Comparison of ENCODE assay signal across 16 mouse cellular contexts in the genomic region with DNA sequence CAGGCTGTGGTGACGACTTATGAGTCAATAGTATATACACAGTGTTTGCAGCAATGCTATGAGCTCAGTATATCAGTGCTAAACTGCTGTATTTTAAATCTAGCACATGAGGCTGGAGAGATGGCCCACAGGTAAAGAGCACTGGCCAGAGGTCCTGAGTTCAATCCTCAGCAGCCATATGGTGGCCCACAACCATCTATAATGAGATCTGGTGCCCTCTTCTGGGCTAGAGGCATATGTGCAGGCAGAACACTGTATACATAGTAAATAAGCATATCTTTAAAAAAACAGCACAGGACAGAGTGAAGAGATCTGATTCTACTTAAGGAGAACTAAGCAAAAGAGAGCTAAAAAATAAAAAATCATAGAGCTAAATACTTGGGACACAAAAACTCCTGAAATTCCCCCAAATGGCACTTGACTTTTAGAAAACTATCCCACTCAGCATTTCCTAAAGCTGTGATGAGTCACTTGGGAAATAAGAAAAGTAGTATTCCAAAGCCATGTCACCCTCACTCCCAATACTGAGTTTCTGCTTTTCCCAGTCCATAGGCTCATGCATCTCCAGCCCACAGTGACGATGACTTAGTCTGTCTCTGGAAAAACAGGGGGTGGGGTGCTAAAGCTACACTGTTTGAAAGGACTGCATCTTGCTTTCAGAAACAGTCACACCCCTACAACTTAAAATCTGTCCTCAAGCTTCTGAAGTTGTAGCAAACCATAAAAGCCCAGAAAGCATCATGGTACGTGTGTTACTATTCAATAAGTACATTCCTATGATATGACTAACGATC.
DNase-seq lines count a peak whose midpoint lies in the region; ATAC-seq and TF ChIP-seq lines count a peak whose summit lies in the region.
"Had no signal": no experiment of that assay in that cellular context is flagged by ENCODE, and none has a peak within 500 bp of the region (broad histone marks: within the 10 kb centered on the region; RNA-seq: fewer than 3 reads in every experiment).

No protein-coding gene starts in this region.

- no peaks in the 10 kb centered on the region for H3K9me3 ChIP-seq in kidney, postnatal 0 days (replicated peaks; ENCODE audit: low read length)
- no peaks in the 10 kb centered on the region for H3K9me3 ChIP-seq in kidney, embryonic 14.5 days (ENCODE audit: control insufficient read depth, low read length)
- H3K9me3 ChIP-seq: forebrain, embryonic 15.5 days; stomach, embryonic 15.5 days had no signal

- no peak overlapping the region for H3K9ac ChIP-seq in kidney, postnatal 0 days (ENCODE audit: low read depth, low read length)
- no peak overlapping the region for H3K9ac ChIP-seq in kidney, embryonic 14.5 days (ENCODE audit: low read depth, low read length)
- H3K9ac ChIP-seq: forebrain, embryonic 15.5 days; limb, embryonic 13.5 days; stomach, embryonic 15.5 days had no signal

- no peaks in the 10 kb centered on the region for H3K4me1 ChIP-seq in kidney, postnatal 0 days (replicated peaks; ENCODE audit: insufficient read depth, low read length)
- H3K4me1 ChIP-seq in kidney, embryonic 14.5 days (ENCODE audit: control insufficient read depth, insufficient read depth, low read length) = no peaks in the 10 kb centered on the region
- peaks cover 23% of the 10 kb centered on the region for H3K4me1 ChIP-seq in bone marrow macrophage, adult 2 months (ENCODE audit: control insufficient read depth, insufficient read depth, low read length)
- H3K4me1 ChIP-seq: forebrain, embryonic 15.5 days; stomach, embryonic 15.5 days had no signal

- peak; percentile 58 for TF ChIP-seq CTCF in kidney, postnatal 0 days (IDR thresholded peaks at IDR 0.05; ENCODE audit: low read depth)
- peak; percentile 64 for TF ChIP-seq CTCF in bone marrow macrophage, adult 2 months (IDR thresholded peaks at IDR 0.05; ENCODE audit: low read depth, low read length)

- no peak for ATAC-seq in kidney, postnatal 0 days (replicated peaks; ENCODE audit: low FRiP score, low read depth)
- ATAC-seq in kidney, embryonic 14.5 days (ENCODE audit: low FRiP score, low TSS enrichment) = no peak
- ATAC-seq: forebrain, embryonic 15.5 days had no signal

- no peak for TF ChIP-seq POLR2A in bone marrow macrophage, adult 2 months (IDR thresholded peaks at IDR 0.05; ENCODE audit: borderline replicate concordance, low read depth, low read length)

- no peak overlapping the region for H3K27ac ChIP-seq in kidney, postnatal 0 days
- H3K27ac ChIP-seq in kidney, embryonic 14.5 days (ENCODE audit: low read depth, low read length) = no peak overlapping the region
- no peak overlapping the region for H3K27ac ChIP-seq in bone marrow macrophage, adult 2 months (ENCODE audit: insufficient read depth, low read depth, low read length)
- H3K27ac ChIP-seq: forebrain, embryonic 15.5 days; limb, embryonic 13.5 days; stomach, embryonic 15.5 days had no signal

- no peaks in the 10 kb centered on the region for H3K27me3 ChIP-seq in kidney, postnatal 0 days (ENCODE audit: insufficient read depth, low read length)
- H3K27me3 ChIP-seq in kidney, embryonic 14.5 days (ENCODE audit: control insufficient read depth, insufficient read depth, low read length) = no peaks in the 10 kb centered on the region
- H3K27me3 ChIP-seq: forebrain, embryonic 15.5 days; limb, embryonic 13.5 days; stomach, embryonic 15.5 days had no signal

- no peaks in the 10 kb centered on the region for H3K36me3 ChIP-seq in kidney, postnatal 0 days (ENCODE audit: insufficient read depth, low read length)
- H3K36me3 ChIP-seq in kidney, embryonic 14.5 days (ENCODE audit: control insufficient read depth, insufficient read depth, low read length) = no peaks in the 10 kb centered on the region
- H3K36me3 ChIP-seq: forebrain, embryonic 15.5 days; limb, embryonic 13.5 days; stomach, embryonic 15.5 days had no signal

- no peak overlapping the region for H3K4me2 ChIP-seq in kidney, postnatal 0 days (ENCODE audit: low read length)
- no peak overlapping the region for H3K4me2 ChIP-seq in kidney, embryonic 14.5 days (replicated peaks; ENCODE audit: low read depth, low read length)
- H3K4me2 ChIP-seq: forebrain, embryonic 15.5 days; limb, embryonic 13.5 days; stomach, embryonic 15.5 days had no signal

- DNase-seq in kidney, postnatal 0 days (ENCODE audit: low spot score) = no peak
- peak; percentile 62 for DNase-seq in 3T3-L1 (ENCODE audit: low read depth, low spot score)
- peak; percentile 29 to 35 for DNase-seq in B cell, adult 2 months
- DNase-seq in adrenal gland, adult 2 months = no peak
- no peak for DNase-seq in spleen, postnatal 4 days (ENCODE audit: low spot score in 2 of 2)
- DNase-seq: adrenal gland, postnatal 25 days; cerebellum, postnatal 14 days; heart, postnatal 4 days; kidney, adult 8-10 months; lung, postnatal 4 days; right cerebral cortex, postnatal 14 days had no signal

- H3K4me3 ChIP-seq in kidney, postnatal 0 days (replicated peaks; ENCODE audit: low read depth, low read length) = no peak overlapping the region
- no peak overlapping the region for H3K4me3 ChIP-seq in kidney, embryonic 14.5 days (ENCODE audit: low read length)
- H3K4me3 ChIP-seq in bone marrow macrophage, adult 2 months (ENCODE audit: insufficient read depth, low read length) = no peak overlapping the region
- H3K4me3 ChIP-seq: forebrain, embryonic 15.5 days; limb, embryonic 13.5 days; stomach, embryonic 15.5 days had no signal

- WGBS in kidney, postnatal 0 days = 89% methylated on average over 4 of the region's 4 CpGs
- WGBS in kidney, embryonic 14.5 days = 81% methylated on average over 4 of the region's 4 CpGs

Comparison
In these comparisons a context has a peak if more than half of its experiments do, and no peak if none do; other contexts are left out.
1. DNase-seq: peak in 3T3-L1 (single experiment) and B cell, adult 2 months (2 of 2); none in kidney, postnatal 0 days (single experiment), adrenal gland, adult 2 months (single experiment) and spleen, postnatal 4 days (0 of 2).